Mouse (Mus musculus) heart, adult 9 months (tissue): ENCODE data around the gene Ppme1.
A peak's percentile ranks its signal among the peaks of the same experiment; 100 is the strongest.

Source experiments
- DNase-seq, 2 experiments: peaks; one replicate each; pipeline ENCODE4 v3.0.0; 2022; ENCODE audit warnings: low spot score in 2 of 2

Ppme1 gene

GRCm38 (mm10) chr7:100371495-100372451 is at the start of gene Ppme1, which contains the start of gene C2cd3:
Gene Ppme1, minus strand, starts transcription at chr7:100372307.
Gene C2cd3, plus strand, starts transcription at chr7:100372233.
- DNase-seq: peak; percentile 100

DNA sequence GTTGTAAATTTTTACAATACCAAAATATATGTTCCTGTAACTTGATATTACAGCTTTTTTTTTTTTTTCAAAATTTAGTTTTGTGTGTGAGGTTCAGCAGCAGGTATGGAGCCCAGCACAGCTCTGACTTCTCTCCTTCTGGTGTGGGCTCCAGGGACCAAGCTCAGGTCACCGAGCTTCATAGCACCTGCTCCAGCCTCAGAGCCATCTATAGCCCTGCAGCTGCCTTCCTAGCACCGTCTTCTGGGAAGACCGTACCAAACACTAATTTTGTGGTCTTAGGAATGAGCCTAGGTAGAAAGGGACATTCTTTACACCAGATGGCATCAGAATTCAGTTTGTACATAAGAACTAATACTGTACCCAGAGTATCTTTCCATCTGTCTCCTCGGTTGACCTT is 36.6 kb upstream of the Ppme1 start:
- no peak for DNase-seq

DNA sequence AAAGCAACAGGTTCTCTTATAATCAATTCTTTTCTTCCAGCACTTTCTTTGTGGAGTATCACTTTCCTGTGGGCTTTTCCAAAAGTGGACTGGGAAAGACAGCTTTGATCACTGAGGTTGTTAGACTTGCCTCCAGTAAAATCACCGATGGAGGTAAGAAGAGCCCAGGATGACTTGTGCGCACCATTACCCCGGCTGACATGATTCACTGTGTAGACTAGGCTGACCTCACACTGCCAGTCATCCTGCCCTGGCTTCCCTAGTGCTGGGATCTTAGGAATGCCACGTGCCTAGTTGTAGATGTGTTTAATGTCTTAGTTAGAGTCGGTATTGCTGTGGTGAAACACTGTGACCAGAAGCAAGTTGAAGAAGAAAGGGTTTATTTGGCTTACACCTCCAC is 35.6 kb upstream of the Ppme1 start:
- no peak for DNase-seq

DNA sequence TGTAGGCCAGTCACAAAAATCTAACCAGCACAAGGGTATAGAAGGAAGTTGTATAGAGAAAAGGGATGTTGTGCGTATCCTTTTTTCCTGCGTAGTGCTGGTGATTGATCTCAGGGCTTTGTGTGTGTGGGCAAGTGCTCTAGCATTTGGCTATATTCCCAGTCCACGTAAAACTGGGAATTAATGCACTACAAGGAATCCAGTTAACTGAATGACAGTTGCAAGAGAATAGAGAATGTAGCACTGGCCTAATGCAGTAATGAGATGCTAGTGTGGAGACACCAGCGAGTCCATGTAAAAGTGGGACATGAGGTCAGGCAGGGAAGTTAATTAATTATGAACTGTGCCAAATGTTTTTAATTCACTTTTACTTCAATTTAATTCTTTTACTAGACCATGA is 30.6 kb upstream of the Ppme1 start:
- no peak for DNase-seq

DNA sequence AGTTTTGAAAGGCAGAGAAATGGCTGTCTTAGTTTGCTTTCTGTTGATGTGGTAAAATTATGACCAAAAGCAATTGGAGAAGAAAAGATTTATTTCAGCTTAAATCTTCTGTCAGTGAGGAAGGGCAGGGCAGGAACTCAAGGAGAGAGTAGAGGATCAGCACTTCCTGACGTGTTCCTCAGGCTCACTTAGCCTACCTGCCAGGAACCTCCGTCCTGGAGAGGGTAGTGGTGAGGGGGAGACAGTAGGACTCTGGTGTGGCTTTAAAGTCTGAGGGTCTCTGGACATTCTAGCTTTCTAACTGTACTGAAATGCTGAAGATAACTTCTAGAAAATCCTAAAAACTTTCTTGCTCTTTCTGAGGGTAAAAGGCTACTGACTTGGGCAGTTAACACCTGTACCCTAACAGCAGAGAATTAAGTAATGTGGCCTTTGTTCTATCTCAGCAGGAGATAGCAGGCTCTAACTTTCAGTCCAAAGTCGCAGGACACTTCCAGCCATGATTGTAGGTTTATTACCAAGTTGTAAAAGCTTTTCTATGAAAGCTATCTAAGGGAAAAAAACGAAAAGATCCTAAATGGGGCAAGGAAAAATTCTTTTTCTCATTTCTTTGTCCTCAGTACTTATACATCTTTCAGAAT is 28.9 kb upstream of the Ppme1 start:
- DNase-seq: no peak

- DNase-seq: peak; percentile 21 to 40
Observed at GRCm38 (mm10) chr7:100399231-100399913, 27.3 kb upstream of the Ppme1 start.

DNA sequence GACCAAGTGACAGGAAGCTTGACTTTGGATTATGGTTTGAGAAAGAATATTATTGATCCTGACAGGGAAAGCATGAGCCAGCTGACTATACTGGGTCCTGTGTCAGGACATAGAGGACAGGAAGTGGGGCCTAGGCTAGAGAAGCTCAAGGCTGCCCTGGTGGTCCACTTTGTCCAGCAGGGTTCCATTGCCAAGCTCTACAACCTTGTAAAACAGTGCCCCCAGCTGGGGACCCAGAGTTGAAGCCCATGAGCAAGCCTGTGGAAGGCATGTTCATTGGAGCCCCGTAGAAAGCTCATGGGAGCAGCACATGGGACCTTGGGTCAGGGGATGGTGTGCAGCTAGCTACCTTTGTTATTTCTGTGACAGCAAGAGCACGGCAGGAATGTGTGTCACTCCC is 20.2 kb upstream of the Ppme1 start:
- DNase-seq: no peak

GRCm38 (mm10) chr7:100390166-100390565 is 18.1 kb upstream of the Ppme1 start:
- no peak for DNase-seq

GRCm38 (mm10) chr7:100388174-100388573 is 16.1 kb upstream of the Ppme1 start:
- no peak for DNase-seq

- DNase-seq: no peak
Observed at GRCm38 (mm10) chr7:100383207-100383606, 11.1 kb upstream of the Ppme1 start.

DNA sequence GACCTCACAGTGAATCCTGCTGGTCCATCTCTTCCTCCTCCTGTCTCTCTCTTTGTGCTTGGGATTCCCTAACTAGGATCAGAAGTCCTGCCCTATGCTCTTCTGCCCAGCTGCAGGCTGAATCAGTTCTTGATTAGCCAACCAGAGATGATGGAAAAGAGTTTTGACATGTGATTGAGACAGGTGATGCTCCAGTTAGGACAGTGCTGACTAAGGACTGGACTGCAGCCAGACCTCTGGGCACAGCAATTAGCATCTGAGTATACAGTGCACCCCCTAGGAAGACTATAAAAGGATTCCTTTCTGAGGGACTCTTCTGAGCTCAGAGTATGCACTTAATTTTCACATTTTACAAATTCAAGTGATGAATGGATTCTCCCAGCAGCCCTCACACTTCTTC is 9.1 kb upstream of the Ppme1 start:
- no peak for DNase-seq

DNA sequence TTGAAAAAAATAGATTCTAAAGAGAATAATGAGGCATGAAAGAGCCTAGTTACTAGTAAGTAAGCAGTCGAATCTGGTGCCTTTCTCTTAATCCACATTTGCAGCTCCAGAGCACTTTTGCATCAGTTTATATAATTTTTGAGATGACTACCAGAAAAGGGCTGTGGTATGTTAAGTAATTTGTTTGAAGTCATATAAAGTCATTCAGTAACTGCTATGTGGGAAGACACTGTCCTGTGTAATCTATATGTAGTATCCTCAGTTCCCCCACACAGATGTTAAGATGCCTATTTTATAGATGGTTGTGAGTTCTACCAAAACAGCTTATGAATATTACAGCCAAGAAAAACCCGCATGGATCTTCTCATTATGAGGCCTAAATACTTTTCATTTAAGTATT is 6.2 kb upstream of the Ppme1 start:
- DNase-seq: no peak

- no peak for DNase-seq
Observed at GRCm38 (mm10) chr7:100372452-100372980, 409 bp upstream of the Ppme1 start.

DNA sequence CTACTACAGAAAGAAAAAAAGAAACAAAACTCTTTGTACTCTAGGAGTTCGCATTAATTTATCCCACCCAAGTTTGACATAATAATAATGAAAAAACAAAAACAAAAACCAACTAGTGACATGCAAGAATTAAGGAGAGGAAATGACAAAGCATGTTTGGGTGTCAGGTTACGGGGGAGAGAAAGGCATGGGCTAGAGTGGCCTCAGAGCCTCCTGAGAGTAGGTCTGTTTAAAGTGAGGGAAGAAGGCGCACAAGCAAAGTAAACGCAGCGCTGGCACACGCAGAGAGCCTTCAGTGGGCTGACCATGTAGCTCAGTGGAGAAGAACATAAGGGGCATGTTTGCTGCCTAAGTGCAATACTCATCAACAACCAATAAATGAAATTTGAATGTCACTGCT is 7.2 kb downstream of the Ppme1 start:
- DNase-seq: no peak

GRCm38 (mm10) chr7:100363162-100363561 is 8.9 kb downstream of the Ppme1 start:
- DNase-seq: no peak

DNA sequence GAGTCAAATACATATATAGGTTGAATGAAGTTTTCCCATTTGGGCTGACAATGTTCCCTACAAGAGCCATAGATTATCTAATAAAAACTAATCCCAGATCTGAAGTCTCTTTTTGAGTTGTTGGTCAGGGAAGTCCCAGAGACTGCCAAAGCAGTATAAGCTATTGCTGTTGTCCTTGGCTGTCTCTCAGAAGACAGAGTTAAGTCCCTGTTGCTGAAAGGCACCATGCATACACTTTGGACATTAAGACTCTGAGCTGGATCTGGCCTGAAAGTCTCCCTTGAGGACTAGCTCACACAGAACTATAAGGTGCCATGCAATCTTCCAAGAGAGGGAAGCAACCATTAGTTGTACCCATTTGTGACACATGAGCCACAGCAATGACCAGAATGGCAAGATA is 14.3 kb downstream of the Ppme1 start:
- no peak for DNase-seq

- no peak for DNase-seq
Observed at GRCm38 (mm10) chr7:100356768-100357167, 15.3 kb downstream of the Ppme1 start.

- no peak for DNase-seq
Observed at GRCm38 (mm10) chr7:100356324-100356723, 15.8 kb downstream of the Ppme1 start.

DNA sequence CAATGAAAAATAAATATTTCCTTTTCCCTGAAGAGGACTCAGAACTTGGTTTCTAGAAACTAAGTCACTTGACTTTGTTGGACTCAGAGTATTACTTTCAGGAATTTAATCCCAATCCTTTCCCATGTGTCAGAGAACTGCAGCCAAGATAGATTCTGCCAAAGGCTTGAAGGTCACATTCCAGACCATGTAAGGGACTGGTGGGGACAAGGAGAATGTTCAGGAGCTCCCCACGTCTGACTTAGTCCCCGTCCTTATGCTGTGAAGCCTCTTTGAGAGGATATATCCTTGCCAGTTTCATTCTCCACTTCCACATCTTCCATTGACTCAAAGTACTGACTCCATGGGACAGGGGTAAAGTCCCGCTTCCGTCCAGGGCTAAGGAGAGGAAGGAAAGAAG is 17.1 kb downstream of the Ppme1 start:
- peak in 1 of 2 experiments; percentile 31 for DNase-seq

DNA sequence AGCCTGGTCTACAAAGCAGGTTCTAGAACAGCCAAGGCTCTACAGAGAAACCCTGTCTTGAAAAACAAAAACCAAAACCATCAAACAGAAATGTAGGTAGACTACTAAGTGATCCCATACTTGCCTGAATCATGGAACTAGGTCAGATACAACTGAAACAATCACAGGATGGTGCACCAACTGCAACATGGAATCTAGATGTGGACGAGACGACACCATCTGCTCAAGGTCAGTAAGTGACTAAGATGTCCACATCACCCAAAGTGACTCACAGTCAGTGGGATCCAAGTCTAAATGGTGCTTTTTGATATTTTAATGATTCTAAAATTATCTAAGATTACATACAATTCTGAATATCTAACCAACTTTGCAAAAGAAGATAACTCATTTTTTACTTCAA is 36.2 kb downstream of the Ppme1 start:
- DNase-seq: no peak

DNA sequence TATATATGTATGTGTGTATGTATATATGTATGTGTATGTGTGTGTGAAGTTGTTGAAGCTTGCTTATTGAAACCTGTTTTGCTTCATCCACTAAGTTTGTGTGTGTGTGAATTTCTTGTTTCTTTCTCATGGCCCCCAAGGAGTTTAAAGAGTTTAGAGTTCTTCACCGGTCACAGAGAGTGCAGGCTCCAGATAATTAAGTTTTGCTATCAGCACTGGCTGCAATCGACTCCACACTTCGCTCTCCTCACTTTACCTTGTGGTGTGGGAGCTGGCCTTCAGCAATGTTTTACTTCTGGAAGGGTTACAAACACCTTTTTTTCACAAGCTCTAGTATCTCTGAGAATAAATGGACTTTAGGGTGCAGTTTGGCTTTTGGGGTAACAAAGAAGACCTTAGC is 40.8 kb downstream of the Ppme1 start:
- DNase-seq: no peak

GRCm38 (mm10) chr7:100328636-100329035 is 43.5 kb downstream of the Ppme1 start:
- no peak for DNase-seq
